ENCODE assay signal across 12 mouse cellular contexts in genomic region chr11:11656995-11657530, GRCm38 (mm10). TPM values are rescaled to one million over a fixed set of nuclear protein-coding genes. Genes with fewer than 3 reads are reported as not detected.
DNase-seq lines count a peak whose midpoint lies in the region; ATAC-seq and TF ChIP-seq lines count a peak whose summit lies in the region.
"Had no signal": no experiment of that assay in that cellular context is flagged by ENCODE, and none has a peak within 500 bp of the region (broad histone marks: within the 10 kb centered on the region; RNA-seq: fewer than 3 reads in every experiment).

No protein-coding gene starts in this region.

- peaks cover 26 to 38% of the 10 kb centered on the region in 2 experiments for H3K4me1 ChIP-seq in MEL (ENCODE audit: control insufficient read depth in 1 of 2, insufficient read depth in 2 of 2, low read length in 2 of 2)
- H3K4me1 ChIP-seq in liver, embryonic 11.5 days (replicated peaks; ENCODE audit: control insufficient read depth, insufficient read depth, low read length): peaks cover 16% of the 10 kb centered on the region
- H3K4me1 ChIP-seq in hindbrain, embryonic 10.5 days (replicated peaks): no peaks in the 10 kb centered on the region
- H3K4me1 ChIP-seq: neural tube, embryonic 12.5 days had no signal

- H3K4me3 ChIP-seq in MEL (ENCODE audit: control insufficient read depth in 1 of 2, insufficient read depth in 1 of 2, low read depth in 2 of 2, low read length in 2 of 2): peak overlapping the region; percentile 24 to 42
- H3K4me3 ChIP-seq in liver, embryonic 11.5 days (ENCODE audit: low read depth, low read length): no peak overlapping the region
- no peak overlapping the region for H3K4me3 ChIP-seq in hindbrain, embryonic 10.5 days
- H3K4me3 ChIP-seq: neural tube, embryonic 12.5 days had no signal

- WGBS in liver, embryonic 11.5 days: 20% methylated on average over 5 of the region's 5 CpGs
- 70% methylated on average over 5 of the region's 5 CpGs for WGBS in hindbrain, embryonic 10.5 days

- no peaks in the 10 kb centered on the region for H3K9me3 ChIP-seq in MEL (replicated peaks; ENCODE audit: insufficient read depth, low read length)
- H3K9me3 ChIP-seq in liver, embryonic 11.5 days (ENCODE audit: control insufficient read depth, low read length): no peaks in the 10 kb centered on the region
- H3K9me3 ChIP-seq in hindbrain, embryonic 10.5 days: no peaks in the 10 kb centered on the region
- H3K9me3 ChIP-seq: neural tube, embryonic 12.5 days had no signal

- no peaks in the 10 kb centered on the region for H3K79me2 ChIP-seq in MEL (ENCODE audit: control insufficient read depth, insufficient read depth, low read length, poor library complexity)

- DNase-seq in adrenal gland, postnatal 10 days: peak; percentile 3
- DNase-seq in adrenal gland, adult 2 months: no peak
- DNase-seq in MEL (ENCODE audit: low read depth, low spot score): peak; percentile 98
- peak; percentile 45 for DNase-seq in liver, embryonic 11.5 days (ENCODE audit: low spot score)
- no peak for DNase-seq in urinary bladder, postnatal 14 days (ENCODE audit: low spot score)
- DNase-seq in retina, embryonic 14.5 days (ENCODE audit: low spot score): no peak
- DNase-seq in hindbrain, embryonic 10.5 days (ENCODE audit: low spot score): no peak
- DNase-seq: cerebellum, postnatal 10 days had no signal

- TF ChIP-seq POLR2A in MEL (IDR thresholded peaks at IDR 0.05; ENCODE audit: control insufficient read depth in 1 of 2, insufficient read depth in 1 of 2, low read depth in 1 of 2, low read length in 2 of 2, poor library complexity in 1 of 2): peak; percentile 52 to 99; a peak in 2 of 4 replicates

- peak; percentile 93 for ATAC-seq in liver, embryonic 11.5 days (replicated peaks; ENCODE audit: low FRiP score)
- ATAC-seq in neutrophil, adult 5-6 weeks (ENCODE audit: extremely low read depth, insufficient number of reproducible peaks, low FRiP score, poor library complexity, severe bottlenecking): peak; percentile 53; the same call in 1 of the 2 replicates

- H3K4me2 ChIP-seq in liver, embryonic 11.5 days: peak overlapping the region; percentile 26
- H3K4me2 ChIP-seq: neural tube, embryonic 12.5 days had no signal

- no peak; the same call in 1 of the 2 replicates for TF ChIP-seq RAD21 in MEL (IDR thresholded peaks at IDR 0.05; ENCODE audit: low read depth, low read length)

- no peak for TF ChIP-seq CTCF in MEL (IDR thresholded peaks at IDR 0.05 in 2 of 3, conservative IDR thresholded peaks at IDR 0.05 in 1 of 3; ENCODE audit: control insufficient read depth in 1 of 3, insufficient read depth in 1 of 3, low read depth in 2 of 3, low read length in 3 of 3, poor library complexity in 1 of 3, severe bottlenecking in 1 of 3)

- TF ChIP-seq EP300 in MEL (IDR thresholded peaks at IDR 0.05; ENCODE audit: low read depth in 1 of 2, low read length in 2 of 2): peak; percentile 97

- H3K27ac ChIP-seq in MEL (ENCODE audit: control insufficient read depth, low read depth, low read length): peak overlapping the region; percentile 98
- H3K27ac ChIP-seq in liver, embryonic 11.5 days (ENCODE audit: low read depth, low read length): peak overlapping the region; percentile 60
- no peak overlapping the region for H3K27ac ChIP-seq in hindbrain, embryonic 10.5 days
- H3K27ac ChIP-seq: neural tube, embryonic 12.5 days had no signal

- peaks cover 0 to 40% of the 10 kb centered on the region in 2 experiments; a peak in 2 of 4 replicates for H3K36me3 ChIP-seq in MEL (ENCODE audit: control insufficient read depth in 1 of 2, insufficient read depth in 2 of 2, low read length in 2 of 2)
- H3K36me3 ChIP-seq in liver, embryonic 11.5 days (ENCODE audit: control insufficient read depth, insufficient read depth, low read length): no peaks in the 10 kb centered on the region
- no peaks in the 10 kb centered on the region for H3K36me3 ChIP-seq in hindbrain, embryonic 10.5 days
- H3K36me3 ChIP-seq: neural tube, embryonic 12.5 days had no signal

- peak overlapping the region; percentile 74 for H3K9ac ChIP-seq in MEL (ENCODE audit: control insufficient read depth, low read depth, low read length, poor library complexity, severe bottlenecking)
- no peak overlapping the region for H3K9ac ChIP-seq in liver, embryonic 11.5 days (ENCODE audit: low read depth, low read length)
- H3K9ac ChIP-seq: neural tube, embryonic 12.5 days had no signal

- no peaks in the 10 kb centered on the region for H3K27me3 ChIP-seq in MEL (ENCODE audit: control insufficient read depth in 1 of 2, insufficient read depth in 2 of 2, low read length in 2 of 2)
- no peaks in the 10 kb centered on the region for H3K27me3 ChIP-seq in liver, embryonic 11.5 days (replicated peaks; ENCODE audit: control insufficient read depth, insufficient read depth, low read length)
- no peaks in the 10 kb centered on the region for H3K27me3 ChIP-seq in hindbrain, embryonic 10.5 days (ENCODE audit: insufficient read depth, poor library complexity, severe bottlenecking)
- H3K27me3 ChIP-seq: neural tube, embryonic 12.5 days had no signal

TF ChIP-seq in MEL, 35 proteins besides CTCF, POLR2A, EP300 and RAD21 (continues in another document):
- TF ChIP-seq NRF1 (IDR thresholded peaks at IDR 0.05; ENCODE audit: insufficient read depth, low read depth, low read length, poor library complexity, severe bottlenecking) (peak; percentile 8; the same call in 1 of the 2 replicates), USF1 (IDR thresholded peaks at IDR 0.05; ENCODE audit: low read depth, low read length) (peak; percentile 100), HCFC1 (IDR thresholded peaks at IDR 0.05; ENCODE audit: low read depth, low read length) (peak; percentile 82), SMC3 (IDR thresholded peaks at IDR 0.05; ENCODE audit: low read depth, low read length) (no peak; the same call in 1 of the 2 replicates), SIN3A (IDR thresholded peaks at IDR 0.05; ENCODE audit: low read length) (peak; percentile 91), GABPA (IDR thresholded peaks at IDR 0.05; ENCODE audit: low read depth, low read length) (no peak), ETS1 (IDR thresholded peaks at IDR 0.05; ENCODE audit: low read depth, low read length) (peak; percentile 90), ZMIZ1 (IDR thresholded peaks at IDR 0.05; ENCODE audit: low read depth, low read length) (peak; percentile 97), ZNF384 (IDR thresholded peaks at IDR 0.05; ENCODE audit: low read depth, low read length) (peak; percentile 18; the same call in 1 of the 2 replicates), TAL1 (IDR thresholded peaks at IDR 0.05; ENCODE audit: low read length) (peak; percentile 88), BHLHE40 (IDR thresholded peaks at IDR 0.05; ENCODE audit: borderline replicate concordance, low read depth, low read length) (peak; percentile 85), RCOR1 (IDR thresholded peaks at IDR 0.05; ENCODE audit: low read depth, low read length) (peak; percentile 70), NELFE (IDR thresholded peaks at IDR 0.05; ENCODE audit: low read depth, low read length) (peak; percentile 99), POLR2AphosphoS2 (IDR thresholded peaks at IDR 0.05; ENCODE audit: low read length) (peak; percentile 98), MYC (IDR thresholded peaks at IDR 0.05; ENCODE audit: low read depth, low read length) (peak; percentile 83), ZKSCAN1 (IDR thresholded peaks at IDR 0.05; ENCODE audit: low read depth, low read length) (no peak), USF2 (IDR thresholded peaks at IDR 0.05; ENCODE audit: borderline replicate concordance in 1 of 2, insufficient read depth in 1 of 2, low read depth in 1 of 2, low read length in 2 of 2) (peak; percentile 73 to 96), CHD1 (IDR thresholded peaks at IDR 0.05; ENCODE audit: low read depth, low read length) (peak; percentile 90; the same call in 1 of the 2 replicates), POLR2AphosphoS5 (IDR thresholded peaks at IDR 0.05; ENCODE audit: borderline replicate concordance, low read depth, low read length) (0 out of 2 replicates have a peak, but pooled peaks have one; percentile 5), CHD2 (IDR thresholded peaks at IDR 0.05; ENCODE audit: low read length) (no peak), E2F4 (IDR thresholded peaks at IDR 0.05; ENCODE audit: borderline replicate concordance, low read depth, low read length) (0 out of 2 replicates have a peak, but pooled peaks have one; percentile 37), UBTF (IDR thresholded peaks at IDR 0.05; ENCODE audit: borderline replicate concordance, insufficient read depth, low read depth, low read length) (no peak), MAZ (IDR thresholded peaks at IDR 0.05; ENCODE audit: low read depth, low read length) (peak; percentile 88; the same call in 1 of the 2 replicates), MAFK (IDR thresholded peaks at IDR 0.05; ENCODE audit: borderline replicate concordance, low read depth, low read length) (peak; percentile 63; the same call in 1 of the 2 replicates), GATA1 (IDR thresholded peaks at IDR 0.05; ENCODE audit: low read depth, low read length) (peak; percentile 93), ZC3H11A (IDR thresholded peaks at IDR 0.05; ENCODE audit: low read depth, low read length) (no peak), TCF12 (IDR thresholded peaks at IDR 0.05; ENCODE audit: low read depth, low read length) (peak; percentile 92)

RNA-seq across cellular contexts. Expression of gene Ikzf1, which starts 27.7 kb away (rescaled TPM):
- total RNA-seq in adrenal gland, postnatal 10 days (2021): 1 to 10 TPM; 9.3 to 9.9 TPM
- 1 to 10 TPM; 2.0 to 3.0 TPM for total RNA-seq in adrenal gland, adult 2 months (2021)
- polyA plus RNA-seq in adrenal gland, adult 2 months (2012; rRNA removed): 11.0 and 11.5 TPM in 2 replicates
- 90.6 and 97.3 TPM in 2 replicates for total RNA-seq in MEL (2012; rRNA removed)
- polyA plus RNA-seq in MEL (2012; ENCODE audit: insufficient read depth in 1 of 2, insufficient read length in 2 of 2, low read depth in 1 of 2, low replicate concordance in 2 of 2, missing spikeins in 1 of 2): 100 to 1,000 TPM in 1 of 2 experiments, 10 to 100 TPM in 1; 28.0 to 128 TPM
- polyA plus RNA-seq in liver, embryonic 11.5 days (2014; fragmentation: Nextera tagmentation; extraction: Ambion mirVana): 105 and 120 TPM in 2 replicates
- total RNA-seq in neutrophil, adult 5-6 weeks (2017): 125 and 150 TPM in 2 replicates
- 2.0 and 3.6 TPM in 2 replicates for polyA plus RNA-seq in hindbrain, embryonic 10.5 days (2016; fragmentation: Nextera tagmentation; extraction: Ambion mirVana)

RNA-seq across cellular contexts. Expression of gene 4930512M02Rik, which starts 29.4 kb away (rescaled TPM):
- not detected for total RNA-seq in adrenal gland, postnatal 10 days (2021)
- not detected for total RNA-seq in adrenal gland, adult 2 months (2021)
- not detected in 2 replicates for polyA plus RNA-seq in adrenal gland, adult 2 months (2012; rRNA removed)
- total RNA-seq in MEL (2012; rRNA removed): not detected in 2 replicates
- not detected for polyA plus RNA-seq in MEL (2012; ENCODE audit: insufficient read depth in 1 of 2, insufficient read length in 2 of 2, low read depth in 1 of 2, low replicate concordance in 2 of 2, missing spikeins in 1 of 2)
- not detected in 2 replicates for polyA plus RNA-seq in liver, embryonic 11.5 days (2014; fragmentation: Nextera tagmentation; extraction: Ambion mirVana)
- not detected in 2 replicates for total RNA-seq in neutrophil, adult 5-6 weeks (2017)
- not detected in 2 replicates for polyA plus RNA-seq in hindbrain, embryonic 10.5 days (2016; fragmentation: Nextera tagmentation; extraction: Ambion mirVana)
- total RNA-seq: left cerebral cortex, adult 18-20 months had no signal
- polyA plus RNA-seq: gonadal fat pad, adult 2 months; neural tube, embryonic 12.5 days had no signal

Comparison
In these comparisons a context has a peak if more than half of its experiments do, and no peak if none do; other contexts are left out.
1. DNase-seq: peak in adrenal gland, postnatal 10 days (single experiment), MEL (single experiment) and liver, embryonic 11.5 days (single experiment); none in adrenal gland, adult 2 months (single experiment), urinary bladder, postnatal 14 days (single experiment), retina, embryonic 14.5 days (single experiment) and hindbrain, embryonic 10.5 days (single experiment).
2. H3K4me3 ChIP-seq: peak in MEL (2 of 2); none in liver, embryonic 11.5 days (single experiment) and hindbrain, embryonic 10.5 days (single experiment).